Mouse (Mus musculus): Measurements from ENCODE around the gene Olfr1504.
"Not testable (repeated sequence)": the region's sequence is repeated elsewhere in the genome, so short reads cannot be mapped to it uniquely, and the experiment has no call there.

Olfr1504 gene

GRCm38 (mm10) chr19:13897828-13898227, at the start of gene Olfr1504:
Gene Olfr1504, minus strand, starts transcription at chr19:13897928.
- DNase-seq (ENCODE audit: extremely low read depth, low read depth, low spot score), result no peak

GRCm38 (mm10) chr19:13913230-13913629, 15.5 kb upstream of the Olfr1504 start, which contains the start of gene Olfr1505:
Gene Olfr1505, plus strand, starts transcription at chr19:13913530.
- no peak for DNase-seq (ENCODE audit: extremely low read depth, low read depth, low spot score)

DNA sequence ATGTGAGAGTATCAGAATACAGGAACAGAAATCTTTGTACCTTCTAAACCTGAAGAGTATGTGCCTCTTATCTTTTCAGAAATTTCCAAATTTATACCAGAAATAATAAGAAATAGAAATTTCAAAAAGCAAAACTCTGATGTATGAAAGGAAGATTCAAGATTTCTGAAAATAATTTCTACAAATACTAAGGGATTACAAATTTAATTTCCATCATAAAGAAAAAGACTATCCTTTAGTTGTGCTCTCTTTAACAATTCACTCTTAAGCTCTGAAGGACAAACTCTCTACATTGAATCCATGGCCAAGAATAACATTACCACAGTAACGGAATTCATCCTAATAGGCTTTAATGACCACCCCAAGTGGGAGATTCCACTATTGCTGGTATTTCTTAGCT, 36.2 kb downstream of the Olfr1504 start, which contains the start of gene Olfr1502:
Gene Olfr1502, plus strand, starts transcription at position 301 of the 400 bp plus-strand sequence.
- no peak for DNase-seq (ENCODE audit: extremely low read depth, low read depth, low spot score)

DNA sequence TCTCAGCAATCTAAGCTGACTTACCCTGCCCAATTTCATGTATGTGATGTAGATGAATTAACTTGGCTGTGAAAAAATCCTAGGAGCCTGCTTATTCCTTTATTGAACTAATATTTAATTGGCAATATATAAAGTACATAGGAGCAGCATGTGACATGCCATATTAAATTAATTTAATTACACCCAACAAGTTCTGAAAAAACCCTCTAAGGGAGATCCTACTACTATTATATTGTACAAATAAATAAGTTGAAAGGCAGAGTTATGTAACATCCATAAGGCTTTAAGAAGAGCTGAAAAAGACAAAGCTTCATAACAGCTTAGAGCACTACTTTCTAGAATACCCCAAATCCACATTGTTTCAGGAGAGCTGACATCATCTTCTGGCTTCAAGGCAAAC, 47.1 kb downstream of the Olfr1504 start, which contains the start of gene Olfr1501:
Gene Olfr1501, minus strand, starts transcription at position 101 of the 400 bp plus-strand sequence.
- not testable (repeated sequence) for DNase-seq (ENCODE audit: extremely low read depth, low read depth, low spot score)

All from fat pad, adult 2 months (tissue).